Mouse (Mus musculus) forebrain, embryonic 13.5 days (tissue): ENCODE measurements at regions not wholly inside any gene's neighbourhood (a gene's known extent, or its start where the extent isn't known, plus 50 kb on each side); places are given as distances from the start of the nearest gene placed in this dataset.
A peak's percentile ranks its signal among the peaks of the same experiment; 100 is the strongest.

Experiments used
- ATAC-seq: fragments of 200-750 bp; cut with Nextera tagmentation; 2 replicates; pipeline ENCODE4 v1.8.0; 2017
- H3K27ac ChIP-seq: fragments of 300-500 bp; sonication (generic); 2 replicates; pipeline ENCODE4 v1.5.1; 2015; ENCODE audit warnings: inconsistent platforms, mild to moderate bottlenecking, moderate library complexity
- H3K27me3 ChIP-seq: fragments of 300-500 bp; sonication (generic); 2 replicates; pipeline ENCODE4 v1.6.1; 2015; ENCODE audit warnings: mild to moderate bottlenecking, inconsistent platforms
- H3K36me3 ChIP-seq: fragments of 300-500 bp; sonication (generic); 2 replicates; pipeline ENCODE4 v1.6.1; 2015; ENCODE audit warnings: mild to moderate bottlenecking, inconsistent platforms; ENCODE audit not compliant: poor library complexity, severe bottlenecking
- H3K4me1 ChIP-seq: fragments of 300-500 bp; sonication (generic); 2 replicates; pipeline ENCODE4 v1.6.1; 2015; ENCODE audit warnings: inconsistent platforms
- H3K4me2 ChIP-seq: fragments of 300-500 bp; sonication (generic); 2 replicates; pipeline ENCODE4 v1.6.1; 2015; ENCODE audit warnings: inconsistent platforms, mild to moderate bottlenecking, moderate library complexity
- H3K4me3 ChIP-seq: fragments of 300-500 bp; sonication (generic); 2 replicates; pipeline ENCODE4 v1.5.1; 2015; ENCODE audit warnings: mild to moderate bottlenecking, inconsistent platforms
- H3K9ac ChIP-seq: fragments of 300-500 bp; sonication (generic); 2 replicates; pipeline ENCODE4 v1.6.1; 2015; ENCODE audit warnings: mild to moderate bottlenecking, inconsistent platforms
- H3K9me3 ChIP-seq: fragments of 300-500 bp; sonication (generic); replicated peaks from 2 replicates; pipeline ENCODE4 v1.6.1; 2016; ENCODE audit warnings: inconsistent platforms
- WGBS: fragments of 180-500 bp; shearing (Covaris S2); methylation state at CpG from one replicate; pipeline ENCODE4 v1.1.7; 2015; 5-methylcytosine and 5-hydroxymethylcytosine counted together

DNA sequence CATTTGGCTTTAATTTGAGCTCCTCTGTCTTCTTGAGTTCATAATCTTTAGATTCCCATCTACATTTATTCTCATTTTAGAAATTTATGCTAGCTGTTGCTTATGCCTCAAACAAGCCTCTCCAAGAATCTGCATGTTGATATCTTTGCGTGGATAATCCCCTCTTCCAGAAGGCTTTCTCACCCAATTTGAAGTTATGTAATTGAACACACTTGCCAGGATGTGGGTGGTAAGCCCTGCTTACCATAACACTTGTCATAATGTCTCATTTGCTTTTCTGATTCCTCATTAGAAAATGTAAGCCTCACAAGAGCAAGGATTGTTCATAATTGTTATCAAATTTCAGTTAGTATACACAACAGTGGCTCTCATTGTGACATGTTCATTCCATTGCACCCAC, 266.0 kb downstream of the Olfm4 start:
- H3K27me3 ChIP-seq = no peaks in the 10 kb centered on the region
- no peak for ATAC-seq
- no peak overlapping the region for H3K4me2 ChIP-seq
- H3K27ac ChIP-seq = no peak overlapping the region
- no peaks in the 10 kb centered on the region for H3K9me3 ChIP-seq
- H3K4me1 ChIP-seq = 0 out of 2 replicates have a peak, but pooled peaks cover 7% of the 10 kb centered on the region
- no peaks in the 10 kb centered on the region for H3K36me3 ChIP-seq
- H3K4me3 ChIP-seq = no peak overlapping the region
- no peak overlapping the region for H3K9ac ChIP-seq
- WGBS = 81% methylated on average over 1 of the region's 1 CpGs

GRCm38 (mm10) chr14:80257086-80257485, 273.2 kb downstream of the Olfm4 start:
- no peaks in the 10 kb centered on the region for H3K36me3 ChIP-seq
- H3K4me3 ChIP-seq = no peak overlapping the region
- WGBS = 45% methylated on average over 3 of the region's 3 CpGs
- H3K4me2 ChIP-seq = no peak overlapping the region
- peaks cover 12% of the 10 kb centered on the region for H3K4me1 ChIP-seq
- H3K27me3 ChIP-seq = no peaks in the 10 kb centered on the region
- H3K9ac ChIP-seq = no peak overlapping the region
- no peak for ATAC-seq
- no peaks in the 10 kb centered on the region for H3K9me3 ChIP-seq
- H3K27ac ChIP-seq = no peak overlapping the region

DNA sequence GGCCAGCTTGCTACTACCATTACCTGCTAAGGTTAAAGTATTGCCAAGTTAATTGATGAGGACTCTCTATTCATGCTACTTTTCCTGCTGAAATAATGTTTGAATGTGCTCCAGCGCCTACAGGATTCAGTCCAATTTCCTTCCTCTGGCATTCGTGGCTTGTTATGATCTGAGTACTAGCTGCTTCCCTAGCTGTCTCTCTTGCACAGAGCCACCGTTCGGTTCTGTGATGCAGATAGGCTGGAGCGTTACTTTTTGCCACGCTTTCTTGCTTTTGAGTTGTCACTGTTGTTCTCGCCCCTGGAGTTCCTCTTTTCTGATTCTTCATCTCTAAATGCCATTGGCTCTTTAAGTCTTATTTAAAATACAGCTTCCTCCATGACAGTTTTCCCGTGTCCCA, 279.3 kb downstream of the Olfm4 start:
- no peak overlapping the region for H3K4me2 ChIP-seq
- no peaks in the 10 kb centered on the region for H3K27me3 ChIP-seq
- no peak overlapping the region for H3K27ac ChIP-seq
- ATAC-seq = no peak
- no peaks in the 10 kb centered on the region for H3K9me3 ChIP-seq
- no peak overlapping the region for H3K9ac ChIP-seq
- no peaks in the 10 kb centered on the region for H3K36me3 ChIP-seq
- WGBS = 79% methylated on average over 8 of the region's 8 CpGs
- peaks cover 13% of the 10 kb centered on the region for H3K4me1 ChIP-seq
- H3K4me3 ChIP-seq = no peak overlapping the region

GRCm38 (mm10) chr14:80265081-80265480, 281.2 kb downstream of the Olfm4 start:
- no peaks in the 10 kb centered on the region for H3K27me3 ChIP-seq
- H3K4me3 ChIP-seq = no peak overlapping the region
- WGBS = 87% methylated on average over 7 of the region's 7 CpGs
- H3K27ac ChIP-seq = no peak overlapping the region
- ATAC-seq = no peak
- H3K36me3 ChIP-seq = no peaks in the 10 kb centered on the region
- no peak overlapping the region for H3K4me2 ChIP-seq
- H3K9ac ChIP-seq = no peak overlapping the region
- H3K9me3 ChIP-seq = no peaks in the 10 kb centered on the region
- H3K4me1 ChIP-seq = peaks cover 15% of the 10 kb centered on the region

DNA sequence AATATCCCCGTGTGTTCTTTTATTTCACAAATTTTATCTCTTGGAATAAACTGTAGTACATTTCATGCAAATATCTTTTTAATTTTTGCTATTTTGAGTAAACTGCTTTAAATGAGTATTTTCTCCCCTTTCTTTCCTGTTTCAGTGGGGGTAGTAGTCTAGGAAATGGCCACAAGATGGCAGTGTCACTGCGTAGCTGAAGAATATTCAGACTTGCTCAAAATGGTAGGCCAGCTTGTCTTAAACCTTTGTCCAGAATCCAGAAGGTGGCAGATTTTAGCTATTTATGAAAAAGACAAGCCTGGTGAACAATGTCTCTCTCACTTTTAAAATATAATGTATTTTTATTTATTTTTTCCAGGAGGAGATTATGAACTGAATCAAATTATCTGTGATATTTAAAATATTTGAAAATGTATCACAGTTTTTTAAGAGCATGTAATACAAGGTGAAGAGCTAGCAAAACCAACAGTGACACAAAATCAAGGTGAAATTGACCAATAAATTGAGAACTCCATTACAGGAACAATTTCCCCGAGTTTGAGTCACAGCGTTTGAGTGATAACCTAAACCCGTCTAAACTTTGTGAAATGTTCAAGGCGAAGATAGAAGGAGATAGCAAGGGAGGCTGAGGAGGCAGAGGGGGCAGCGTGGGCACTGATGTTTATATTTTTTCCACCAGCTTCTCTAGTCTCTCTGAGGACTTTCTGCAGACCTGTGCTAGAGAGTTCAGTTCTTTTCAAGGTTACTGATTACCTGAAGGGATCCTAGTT, 285.5 kb downstream of the Olfm4 start:
- H3K4me1 ChIP-seq = peaks cover 9% of the 10 kb centered on the region
- ATAC-seq = peak; percentile 82
- no peak overlapping the region for H3K27ac ChIP-seq
- H3K27me3 ChIP-seq = no peaks in the 10 kb centered on the region
- no peak overlapping the region for H3K9ac ChIP-seq
- 50% methylated on average over 7 of the region's 7 CpGs for WGBS
- H3K9me3 ChIP-seq = no peaks in the 10 kb centered on the region
- no peak overlapping the region for H3K4me3 ChIP-seq
- no peak overlapping the region for H3K4me2 ChIP-seq
- no peaks in the 10 kb centered on the region for H3K36me3 ChIP-seq

GRCm38 (mm10) chr14:80270063-80270462, 286.2 kb downstream of the Olfm4 start:
- no peak overlapping the region for H3K27ac ChIP-seq
- no peak overlapping the region for H3K4me3 ChIP-seq
- no peak overlapping the region for H3K4me2 ChIP-seq
- H3K27me3 ChIP-seq = no peaks in the 10 kb centered on the region
- no peaks in the 10 kb centered on the region for H3K36me3 ChIP-seq
- 62% methylated on average over 13 of the region's 13 CpGs for WGBS
- no peak overlapping the region for H3K9ac ChIP-seq
- ATAC-seq = peak; percentile 39; the same call in 1 of the 2 replicates
- no peaks in the 10 kb centered on the region for H3K9me3 ChIP-seq
- peaks cover 9% of the 10 kb centered on the region for H3K4me1 ChIP-seq

DNA sequence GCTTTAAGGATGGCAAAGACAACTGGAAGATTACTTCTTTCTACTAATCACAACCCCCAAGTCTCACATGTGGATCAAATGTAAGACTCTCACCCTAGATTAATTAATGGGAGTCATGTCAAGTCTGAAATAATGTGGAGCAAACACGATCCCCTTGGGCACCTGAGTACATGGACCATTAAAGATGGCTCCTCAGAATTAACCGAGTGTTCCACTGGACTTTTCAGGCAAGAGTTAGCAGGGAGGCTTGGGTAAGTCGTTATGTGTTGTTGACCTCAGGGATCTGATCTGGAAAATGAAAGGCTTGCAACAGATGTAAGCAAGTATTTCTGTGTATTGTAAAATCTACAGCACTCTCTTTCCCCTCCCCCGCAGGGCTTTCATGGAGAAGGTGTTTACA, 296.3 kb downstream of the Olfm4 start:
- no peak for ATAC-seq
- Histone ChIP-seq H3K4me3 (no peak overlapping the region), H3K9ac (no peak overlapping the region), H3K27ac (no peak overlapping the region), H3K4me1 (no peaks in the 10 kb centered on the region), H3K27me3 (no peaks in the 10 kb centered on the region), H3K9me3 (no peaks in the 10 kb centered on the region), H3K36me3 (no peaks in the 10 kb centered on the region), H3K4me2 (no peak overlapping the region)
- 79% methylated on average over 4 of the region's 4 CpGs for WGBS

DNA sequence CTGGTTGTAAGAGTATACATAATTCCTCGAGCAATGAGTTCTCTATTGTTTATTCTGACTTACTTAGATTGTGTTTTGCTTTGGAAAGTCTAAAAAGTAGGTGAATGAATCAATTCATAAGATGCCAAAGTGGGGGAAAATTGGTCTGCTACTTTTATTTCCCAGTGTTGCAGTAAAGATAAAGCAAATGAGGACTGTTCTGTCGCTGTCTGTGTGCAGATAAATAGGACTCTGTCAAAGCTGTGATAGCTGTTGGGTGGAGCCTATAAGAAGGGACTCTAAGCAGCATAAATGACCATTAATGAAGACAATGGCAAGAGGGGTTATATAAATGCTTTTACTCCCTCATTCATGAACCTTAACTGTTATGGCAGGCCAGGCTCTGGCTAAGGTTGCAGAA, 299.8 kb downstream of the Olfm4 start:
- no peaks in the 10 kb centered on the region for H3K27me3 ChIP-seq
- no peak overlapping the region for H3K4me2 ChIP-seq
- no peaks in the 10 kb centered on the region for H3K36me3 ChIP-seq
- no peak overlapping the region for H3K27ac ChIP-seq
- no peak for ATAC-seq
- H3K4me1 ChIP-seq = no peaks in the 10 kb centered on the region
- no peak overlapping the region for H3K4me3 ChIP-seq
- no peak overlapping the region for H3K9ac ChIP-seq
- 47% methylated on average over 2 of the region's 2 CpGs for WGBS
- H3K9me3 ChIP-seq = no peaks in the 10 kb centered on the region

- H3K27ac ChIP-seq = no peak overlapping the region
- H3K36me3 ChIP-seq = no peaks in the 10 kb centered on the region
- no peak for ATAC-seq
- H3K4me2 ChIP-seq = no peak overlapping the region
- no peaks in the 10 kb centered on the region for H3K4me1 ChIP-seq
- H3K9me3 ChIP-seq = no peaks in the 10 kb centered on the region
- H3K27me3 ChIP-seq = no peaks in the 10 kb centered on the region
- no peak overlapping the region for H3K9ac ChIP-seq
- WGBS = 83% methylated on average over 4 of the region's 4 CpGs
- H3K4me3 ChIP-seq = no peak overlapping the region
These were observed 307.5 kb downstream of the Olfm4 start for GRCm38 (mm10) chr14:80291360-80291759.

DNA sequence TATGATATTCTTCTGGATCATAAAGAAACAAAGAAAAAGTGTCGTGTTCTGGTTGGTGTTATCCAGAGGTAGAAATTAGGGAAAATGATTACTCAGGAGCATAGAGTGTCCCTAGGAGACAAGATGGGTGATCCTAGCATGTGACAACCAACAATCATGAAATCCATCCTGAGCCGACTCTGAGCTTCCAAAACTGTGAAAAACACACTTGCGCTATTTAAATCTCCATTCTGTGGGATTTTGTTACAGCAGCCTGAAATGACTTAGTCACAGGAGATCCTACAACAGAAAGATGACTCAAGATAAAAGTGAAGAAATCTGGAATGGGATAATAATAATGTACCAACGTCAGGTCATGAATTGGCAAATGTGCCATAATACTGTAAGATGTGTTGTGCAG, 309.5 kb downstream of the Olfm4 start:
- Histone ChIP-seq H3K4me2 (no peak overlapping the region), H3K9me3 (no peaks in the 10 kb centered on the region), H3K9ac (no peak overlapping the region), H3K27me3 (no peaks in the 10 kb centered on the region), H3K4me3 (no peak overlapping the region), H3K27ac (no peak overlapping the region), H3K36me3 (no peaks in the 10 kb centered on the region), H3K4me1 (no peaks in the 10 kb centered on the region)
- ATAC-seq = no peak
- 92% methylated on average over 4 of the region's 4 CpGs for WGBS

DNA sequence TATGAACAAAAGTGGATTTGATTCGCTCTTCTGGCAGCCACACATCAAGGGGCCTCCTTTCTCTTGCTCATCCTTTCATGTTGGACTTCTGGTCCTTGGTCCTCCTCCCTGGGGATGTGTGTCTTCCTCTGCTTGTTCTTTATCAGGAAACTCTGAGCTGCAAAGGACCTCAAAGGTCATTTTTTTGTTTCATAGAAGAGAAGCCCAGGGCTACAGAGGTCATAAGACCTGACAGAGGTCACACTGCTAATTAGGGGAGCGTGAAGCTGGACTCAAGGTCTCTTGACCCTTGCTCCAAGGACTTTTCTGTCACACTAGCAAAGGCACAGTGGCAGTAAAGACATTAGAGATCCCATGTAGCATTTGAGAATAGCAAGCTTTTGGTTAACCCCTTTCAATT, 345.8 kb downstream of the Olfm4 start:
- Histone ChIP-seq H3K9me3 (no peaks in the 10 kb centered on the region), H3K9ac (no peak overlapping the region), H3K4me1 (no peaks in the 10 kb centered on the region), H3K4me2 (no peak overlapping the region), H3K27me3 (no peaks in the 10 kb centered on the region), H3K4me3 (no peak overlapping the region), H3K27ac (no peak overlapping the region), H3K36me3 (no peaks in the 10 kb centered on the region)
- ATAC-seq = no peak
- WGBS = 36% methylated on average over 2 of the region's 2 CpGs

GRCm38 (mm10) chr14:80362024-80362622, 378.2 kb downstream of the Olfm4 start:
- no peak overlapping the region for H3K4me2 ChIP-seq
- no peaks in the 10 kb centered on the region for H3K36me3 ChIP-seq
- no peaks in the 10 kb centered on the region for H3K9me3 ChIP-seq
- no peak for ATAC-seq
- H3K9ac ChIP-seq = no peak overlapping the region
- no peaks in the 10 kb centered on the region for H3K27me3 ChIP-seq
- H3K4me3 ChIP-seq = no peak overlapping the region
- 0 out of 2 replicates have a peak, but pooled peaks cover 5% of the 10 kb centered on the region for H3K4me1 ChIP-seq
- H3K27ac ChIP-seq = no peak overlapping the region
